Mouse (Mus musculus): Measurements from ENCODE around the gene Gm2000. TPM values are rescaled to one million over a fixed set of nuclear protein-coding genes. Genes with fewer than 3 reads are reported as not detected.
"Not testable (repeated sequence)": the region's sequence is repeated elsewhere in the genome, so short reads cannot be mapped to it uniquely, and the experiment has no call there.

Gm2000 gene
- polyA plus RNA-seq, 1 experiment, result 1,294 TPM

DNA sequence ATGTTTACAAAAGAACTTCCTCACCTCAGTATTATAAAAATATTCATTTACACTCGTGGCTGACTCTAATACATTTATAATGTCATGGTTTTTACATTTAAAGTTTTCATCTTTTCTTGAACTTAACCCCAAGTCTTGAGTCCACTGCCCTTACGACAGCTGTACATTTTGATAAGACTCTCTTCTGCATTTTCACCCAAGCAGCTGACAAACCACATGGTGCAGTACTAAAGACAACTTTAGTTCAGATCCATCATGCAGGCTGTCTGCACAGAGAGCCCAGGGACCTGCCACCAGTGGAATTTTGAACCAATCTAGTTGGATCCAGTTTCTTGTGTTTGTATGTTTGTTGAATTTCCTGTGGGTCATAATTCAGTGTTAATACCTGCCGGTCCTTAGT lies 21.0 kb downstream of the Gm2000 start:
- H3K27ac ChIP-seq (ENCODE audit: insufficient read depth, low read length), result no peak overlapping the region
- TF ChIP-seq POLR2A (IDR thresholded peaks at IDR 0.05; ENCODE audit: low read depth, low read length) (no peak), CTCF (IDR thresholded peaks at IDR 0.05; ENCODE audit: borderline replicate concordance, insufficient read depth, low read length) (no peak)
- no peaks in the 10 kb centered on the region for H3K4me1 ChIP-seq (ENCODE audit: control insufficient read depth, insufficient read depth, low read length)
- no peak overlapping the region for H3K4me3 ChIP-seq (ENCODE audit: insufficient read depth, low read length)

DNA sequence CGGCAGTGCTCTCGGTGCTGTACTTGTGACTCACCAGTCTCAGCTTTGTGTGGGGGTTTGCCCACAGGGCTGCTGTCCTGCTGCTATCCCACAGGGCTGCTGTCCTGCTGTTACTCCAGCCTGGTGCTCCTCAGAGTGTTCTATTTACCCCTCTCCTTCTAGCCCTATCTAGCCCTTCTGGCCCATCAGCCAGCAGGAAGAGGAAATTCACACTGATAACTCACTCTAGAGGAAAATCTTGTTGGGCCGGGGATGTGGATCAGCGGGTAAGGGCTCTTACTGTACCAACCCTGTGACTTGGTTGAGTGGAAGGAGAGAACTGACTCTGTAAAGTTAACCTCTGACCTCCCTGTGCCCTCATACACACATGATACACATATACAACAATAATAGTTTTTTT lies 27.3 kb downstream of the Gm2000 start:
- H3K27ac ChIP-seq (ENCODE audit: insufficient read depth, low read length), result no peak overlapping the region
- no peak for TF ChIP-seq POLR2A (IDR thresholded peaks at IDR 0.05; ENCODE audit: low read depth, low read length)
- no peak for TF ChIP-seq CTCF (IDR thresholded peaks at IDR 0.05; ENCODE audit: borderline replicate concordance, insufficient read depth, low read length)
- H3K4me1 ChIP-seq (ENCODE audit: control insufficient read depth, insufficient read depth, low read length), result no peaks in the 10 kb centered on the region

DNA sequence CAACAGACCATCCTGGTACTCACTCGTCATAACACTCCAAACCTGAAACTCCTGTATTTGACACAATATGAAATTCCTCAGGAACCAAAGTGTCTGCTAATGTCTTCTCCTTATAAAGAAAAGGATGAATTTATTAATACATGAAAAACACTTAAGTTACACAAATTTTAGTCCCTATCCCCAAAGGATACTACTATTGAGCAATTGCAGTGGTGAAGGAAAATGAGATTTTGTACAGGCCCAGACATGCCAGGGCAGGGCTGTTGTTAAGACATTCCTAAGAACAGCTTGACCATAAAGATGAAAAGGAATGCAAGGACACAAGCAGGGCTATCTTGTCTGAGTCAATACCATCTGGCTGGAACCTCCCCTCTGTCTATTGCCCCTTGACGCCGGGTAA lies 34.3 kb downstream of the Gm2000 start:
- not testable (repeated sequence) for H3K27ac ChIP-seq (ENCODE audit: insufficient read depth, low read length); H3K4me3 ChIP-seq (ENCODE audit: insufficient read depth, low read length); H3K4me1 ChIP-seq (ENCODE audit: control insufficient read depth, insufficient read depth, low read length)

More for the DNA sequence above, 27.3 kb downstream of the Gm2000 start:
- H3K4me3 ChIP-seq (ENCODE audit: insufficient read depth, low read length), result no peak overlapping the region

DNA sequence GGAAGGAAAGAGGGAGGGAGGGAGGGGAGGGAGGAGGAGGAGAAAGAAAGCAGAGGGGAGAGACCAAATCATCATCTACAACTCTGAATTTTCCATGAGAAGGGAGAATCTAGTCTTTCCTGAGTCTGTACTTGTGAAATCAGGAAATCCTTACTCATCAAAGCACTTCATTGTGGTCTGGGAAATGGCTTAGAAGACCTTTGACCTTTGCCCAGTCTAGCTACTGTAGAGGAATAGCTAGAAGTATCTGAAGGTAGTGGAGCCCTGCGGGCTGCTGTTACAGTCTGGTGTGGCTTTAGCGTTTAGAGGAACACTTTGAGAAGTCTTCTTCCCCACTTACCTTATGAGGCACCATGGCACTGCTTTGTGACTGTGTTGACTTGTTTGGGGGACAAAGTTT lies 36.7 kb downstream of the Gm2000 start:
- Histone ChIP-seq H3K4me3 (ENCODE audit: insufficient read depth, low read length) (no peak overlapping the region), H3K27ac (ENCODE audit: insufficient read depth, low read length) (no peak overlapping the region), H3K4me1 (ENCODE audit: control insufficient read depth, insufficient read depth, low read length) (no peaks in the 10 kb centered on the region)
- TF ChIP-seq CTCF (IDR thresholded peaks at IDR 0.05; ENCODE audit: borderline replicate concordance, insufficient read depth, low read length) (no peak), POLR2A (IDR thresholded peaks at IDR 0.05; ENCODE audit: low read depth, low read length) (no peak)

DNA sequence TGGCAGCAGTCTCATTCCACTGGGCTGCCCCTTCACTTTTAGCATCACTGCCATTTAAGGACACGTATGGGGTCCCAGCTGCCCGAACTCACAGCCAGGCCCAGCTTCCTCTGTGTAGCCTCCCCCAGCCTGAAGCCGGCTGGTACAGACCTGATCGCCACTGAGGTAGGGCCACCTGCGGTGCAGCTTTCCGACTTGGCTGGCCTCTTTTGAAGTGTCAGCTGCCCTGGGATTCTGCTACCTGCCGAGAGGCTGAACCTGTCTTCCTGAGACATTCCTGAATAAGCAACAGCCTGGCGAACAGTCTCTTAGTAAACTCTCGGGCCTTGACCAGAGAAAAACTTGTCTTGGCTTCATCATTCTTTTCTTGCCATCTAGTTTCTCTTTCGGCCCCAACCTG lies 37.4 kb downstream of the Gm2000 start:
- no peak overlapping the region for H3K4me3 ChIP-seq (ENCODE audit: insufficient read depth, low read length)
- no peak overlapping the region for H3K27ac ChIP-seq (ENCODE audit: insufficient read depth, low read length)
- TF ChIP-seq CTCF (IDR thresholded peaks at IDR 0.05; ENCODE audit: borderline replicate concordance, insufficient read depth, low read length) (no peak), POLR2A (IDR thresholded peaks at IDR 0.05; ENCODE audit: low read depth, low read length) (no peak)
- no peaks in the 10 kb centered on the region for H3K4me1 ChIP-seq (ENCODE audit: control insufficient read depth, insufficient read depth, low read length)

- no peak overlapping the region for H3K27ac ChIP-seq (ENCODE audit: insufficient read depth, low read length)
- TF ChIP-seq POLR2A (IDR thresholded peaks at IDR 0.05; ENCODE audit: low read depth, low read length), result no peak
- TF ChIP-seq CTCF (IDR thresholded peaks at IDR 0.05; ENCODE audit: borderline replicate concordance, insufficient read depth, low read length), result no peak
- no peak overlapping the region for H3K4me3 ChIP-seq (ENCODE audit: insufficient read depth, low read length)
- H3K4me1 ChIP-seq (ENCODE audit: control insufficient read depth, insufficient read depth, low read length), result no peaks in the 10 kb centered on the region
Observed at GRCm38 (mm10) chr1:156408004-156408403, 42.2 kb downstream of the Gm2000 start.

GRCm38 (mm10) chr1:156408521-156408920 lies 42.7 kb downstream of the Gm2000 start:
- H3K27ac ChIP-seq (ENCODE audit: insufficient read depth, low read length), result no peak overlapping the region
- no peak for TF ChIP-seq POLR2A (IDR thresholded peaks at IDR 0.05; ENCODE audit: low read depth, low read length)
- no peak overlapping the region for H3K4me3 ChIP-seq (ENCODE audit: insufficient read depth, low read length)
- H3K4me1 ChIP-seq (ENCODE audit: control insufficient read depth, insufficient read depth, low read length), result no peaks in the 10 kb centered on the region

Other genes with a start within 250 kb of the Gm2000 start
- gene Fam163a, start 161.0 kb upstream of the Gm2000 start, polyA plus RNA-seq (2011; ENCODE audit: insufficient read length, low read depth, missing spikeins), result not detected in 2 replicates
- 0.72 TPM in 1 of 2 replicates, not detected in the other for gene Tdrd5, start 62.4 kb upstream of the Gm2000 start, polyA plus RNA-seq (2011; ENCODE audit: insufficient read length, low read depth, missing spikeins)
- gene Nphs2, start 55.3 kb upstream of the Gm2000 start, polyA plus RNA-seq (2011; ENCODE audit: insufficient read length, low read depth, missing spikeins), result not detected in 2 replicates
- 0.60 and 0.76 TPM in 2 replicates for gene Axdnd1, start 55.1 kb downstream of the Gm2000 start, polyA plus RNA-seq (2011; ENCODE audit: insufficient read length, low read depth, missing spikeins)
- gene Soat1, start 108.3 kb downstream of the Gm2000 start, polyA plus RNA-seq (2011; ENCODE audit: insufficient read length, low read depth, missing spikeins), result 100 and 151 TPM in 2 replicates
- 27.4 and 30.8 TPM in 2 replicates for gene Gm10031, start 158.0 kb downstream of the Gm2000 start, polyA plus RNA-seq (2011; ENCODE audit: insufficient read length, low read depth, missing spikeins)
- gene Abl2, start 192.7 kb downstream of the Gm2000 start, polyA plus RNA-seq (2011; ENCODE audit: insufficient read length, low read depth, missing spikeins), result 22.4 and 28.6 TPM in 2 replicates

All from embryonic fibroblast, embryonic 13.5 days (primary cell).